Mouse (Mus musculus): ENCODE data around the gene Gm10340. TPM values are rescaled to one million over a fixed set of nuclear protein-coding genes. Genes with fewer than 3 reads are reported as not detected.

Gm10340 gene
- not detected for polyA plus RNA-seq (2014; fragmentation: Illumina TruSeq; extraction: RNeasy Lipid Tissue Mini Kit (QIAGEN cat#74804); ENCODE audit: low replicate concordance)

DNA sequence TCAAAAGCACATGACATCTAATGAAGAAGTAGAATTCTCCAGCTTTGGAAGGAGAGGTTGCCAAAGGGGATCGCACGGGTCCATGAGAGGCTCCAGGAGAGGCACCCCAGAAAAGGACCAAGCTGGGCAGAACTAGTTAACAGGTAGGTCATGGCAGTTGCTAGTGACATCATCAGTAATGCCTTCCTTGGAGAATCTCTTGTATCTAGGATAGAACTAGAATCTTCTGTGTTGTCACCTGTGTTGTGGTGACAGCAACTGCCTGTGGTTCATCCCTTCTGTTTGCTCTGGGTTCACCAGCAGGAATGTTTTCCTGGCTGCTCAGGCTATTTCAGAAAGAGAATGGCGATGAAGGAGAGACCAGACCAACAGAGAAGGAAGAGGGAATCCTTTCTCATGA is at the start of gene Gm10340:
TSS of gene Gm10340 (plus strand) at position 301 of the 400 bp plus-strand sequence.

DNA sequence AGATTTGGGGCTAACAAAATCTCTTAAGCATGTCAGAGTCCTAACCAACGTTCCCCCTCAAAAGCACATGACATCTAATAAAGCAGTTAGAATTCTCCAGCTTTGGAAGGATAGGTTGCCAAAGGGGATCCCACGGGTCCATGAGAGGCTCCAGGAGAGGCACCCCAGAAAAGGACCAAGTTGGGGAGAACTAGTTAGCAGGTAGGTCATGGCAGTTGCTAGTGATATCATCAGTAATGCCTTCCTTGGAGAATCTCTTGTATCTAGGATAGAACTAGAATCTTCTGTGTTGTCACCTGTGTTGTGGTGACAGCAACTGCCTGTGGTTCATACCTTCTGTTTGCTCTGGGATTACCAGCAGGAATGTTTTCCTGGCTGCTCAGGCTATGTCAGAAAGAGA is 54.2 kb downstream of the Gm10340 start, which contains the start of gene Gm5795:
TSS of gene Gm5795 (plus strand) at position 301 of the 400 bp plus-strand sequence.

Other genes starting within 250 kb of the Gm10340 start
- gene Gm2888, start 104.0 kb upstream of the Gm10340 start, polyA plus RNA-seq (2014; fragmentation: Illumina TruSeq; extraction: RNeasy Lipid Tissue Mini Kit (QIAGEN cat#74804); ENCODE audit: low replicate concordance) = not detected
- gene Gm2897, start 84.7 kb upstream of the Gm10340 start, polyA plus RNA-seq (2014; fragmentation: Illumina TruSeq; extraction: RNeasy Lipid Tissue Mini Kit (QIAGEN cat#74804); ENCODE audit: low replicate concordance) = 1.0 TPM
- not detected for gene Gm5795, start 54.3 kb downstream of the Gm10340 start, polyA plus RNA-seq (2014; fragmentation: Illumina TruSeq; extraction: RNeasy Lipid Tissue Mini Kit (QIAGEN cat#74804); ENCODE audit: low replicate concordance)
- 13.1 TPM for gene D830030K20Rik, start 74.5 kb downstream of the Gm10340 start, polyA plus RNA-seq (2014; fragmentation: Illumina TruSeq; extraction: RNeasy Lipid Tissue Mini Kit (QIAGEN cat#74804); ENCODE audit: low replicate concordance)
- gene Gm2956, start 198.6 kb downstream of the Gm10340 start, polyA plus RNA-seq (2014; fragmentation: Illumina TruSeq; extraction: RNeasy Lipid Tissue Mini Kit (QIAGEN cat#74804); ENCODE audit: low replicate concordance) = 0.22 TPM